ENCODE assay signal across 12 mouse cellular contexts in genomic region chr9:64233656-64234055, GRCm38 (mm10). TPM values are rescaled to one million over a fixed set of nuclear protein-coding genes. Genes with fewer than 3 reads are reported as not detected.
DNase-seq lines count a peak whose midpoint lies in the region; ATAC-seq and TF ChIP-seq lines count a peak whose summit lies in the region.
"Had no signal": no experiment of that assay in that cellular context is flagged by ENCODE, and none has a peak within 500 bp of the region (broad histone marks: within the 10 kb centered on the region; RNA-seq: fewer than 3 reads in every experiment).

No protein-coding gene starts in this region.

- intact Hi-C loops in heart, adult 2 months (cut with DNase I): loop anchor here (2.0 kb wide), 1 partner anchor 19 kb away; the partner anchor contains the start of gene Map2k1

- peaks cover 18% of the 10 kb centered on the region for H3K36me3 ChIP-seq in heart, adult 2 months (ENCODE audit: control insufficient read depth, insufficient read depth, low read length)
- H3K36me3 ChIP-seq in heart, embryonic 10.5 days: peaks cover 12% of the 10 kb centered on the region
- H3K36me3 ChIP-seq in lung, embryonic 16.5 days (ENCODE audit: control insufficient read depth, insufficient read depth, low read length): no peaks in the 10 kb centered on the region
- H3K36me3 ChIP-seq in kidney, postnatal 0 days (ENCODE audit: insufficient read depth, low read length): no peaks in the 10 kb centered on the region
- no peaks in the 10 kb centered on the region for H3K36me3 ChIP-seq in stomach, embryonic 14.5 days (ENCODE audit: control insufficient read depth, insufficient read depth, low read length)
- no peaks in the 10 kb centered on the region for H3K36me3 ChIP-seq in forebrain, embryonic 12.5 days (replicated peaks)

- 0 out of 2 replicates have a peak overlapping the region, but pooled peaks have one; percentile 20 for H3K9ac ChIP-seq in heart, adult 2 months (ENCODE audit: low read depth, low read length)
- no peak overlapping the region for H3K9ac ChIP-seq in lung, embryonic 16.5 days (ENCODE audit: low read length)
- H3K9ac ChIP-seq in kidney, postnatal 0 days (ENCODE audit: low read depth, low read length): no peak overlapping the region
- H3K9ac ChIP-seq in stomach, embryonic 14.5 days (replicated peaks; ENCODE audit: low read depth, low read length): no peak overlapping the region
- H3K9ac ChIP-seq in forebrain, embryonic 12.5 days: no peak overlapping the region

- no peaks in the 10 kb centered on the region for H3K9me3 ChIP-seq in heart, embryonic 10.5 days
- H3K9me3 ChIP-seq in lung, embryonic 16.5 days (ENCODE audit: control insufficient read depth, low read length): no peaks in the 10 kb centered on the region
- no peaks in the 10 kb centered on the region for H3K9me3 ChIP-seq in kidney, postnatal 0 days (replicated peaks; ENCODE audit: low read length)
- H3K9me3 ChIP-seq in stomach, embryonic 14.5 days (ENCODE audit: control insufficient read depth, low read depth, low read length): no peaks in the 10 kb centered on the region
- H3K9me3 ChIP-seq in forebrain, embryonic 12.5 days: no peaks in the 10 kb centered on the region
- H3K9me3 ChIP-seq: midbrain, embryonic 10.5 days had no signal

- no peak for TF ChIP-seq EP300 in heart, adult 2 months (IDR thresholded peaks at IDR 0.05; ENCODE audit: insufficient read depth, low read depth, low read length)

- no peak for TF ChIP-seq CTCF in heart, adult 2 months (IDR thresholded peaks at IDR 0.05)
- no peak for TF ChIP-seq CTCF in kidney, postnatal 0 days (IDR thresholded peaks at IDR 0.05; ENCODE audit: low read depth)

- no peak overlapping the region for H3K4me3 ChIP-seq in heart, adult 2 months
- H3K4me3 ChIP-seq in heart, embryonic 10.5 days: no peak overlapping the region
- H3K4me3 ChIP-seq in lung, embryonic 16.5 days (ENCODE audit: low read length): no peak overlapping the region
- H3K4me3 ChIP-seq in kidney, postnatal 0 days (replicated peaks; ENCODE audit: low read depth, low read length): no peak overlapping the region
- H3K4me3 ChIP-seq in stomach, embryonic 14.5 days (ENCODE audit: low read depth, low read length): no peak overlapping the region
- H3K4me3 ChIP-seq in forebrain, embryonic 12.5 days (replicated peaks): no peak overlapping the region
- H3K4me3 ChIP-seq: midbrain, embryonic 10.5 days had no signal

- peaks cover 1% of the 10 kb centered on the region for H3K79me2 ChIP-seq in heart, adult 2 months (replicated peaks; ENCODE audit: control insufficient read depth, insufficient read depth, low read length)

- ATAC-seq in lung, embryonic 16.5 days (ENCODE audit: low read depth): peak; percentile 93
- ATAC-seq in kidney, postnatal 0 days (replicated peaks; ENCODE audit: low FRiP score, low read depth): no peak
- 0 out of 2 replicates have a peak, but pooled peaks have one; percentile 49 for ATAC-seq in stomach, embryonic 14.5 days (ENCODE audit: insufficient number of reproducible peaks, insufficient read depth, low FRiP score, low read depth)
- ATAC-seq in forebrain, embryonic 12.5 days (ENCODE audit: low FRiP score): no peak
- ATAC-seq: Patski had no signal

- no peaks in the 10 kb centered on the region for H3K27me3 ChIP-seq in heart, adult 2 months (ENCODE audit: control insufficient read depth, insufficient read depth, low read length)
- no peaks in the 10 kb centered on the region for H3K27me3 ChIP-seq in heart, embryonic 10.5 days (ENCODE audit: insufficient read depth, poor library complexity, severe bottlenecking)
- H3K27me3 ChIP-seq in lung, embryonic 16.5 days (ENCODE audit: control insufficient read depth, insufficient read depth, low read depth, low read length): no peaks in the 10 kb centered on the region
- no peaks in the 10 kb centered on the region for H3K27me3 ChIP-seq in kidney, postnatal 0 days (ENCODE audit: insufficient read depth, low read length)
- H3K27me3 ChIP-seq in stomach, embryonic 14.5 days (ENCODE audit: control insufficient read depth, insufficient read depth, low read length): no peaks in the 10 kb centered on the region
- H3K27me3 ChIP-seq in forebrain, embryonic 12.5 days: no peaks in the 10 kb centered on the region
- H3K27me3 ChIP-seq: Patski had no signal

- H3K4me1 ChIP-seq in heart, adult 2 months (ENCODE audit: control insufficient read depth, insufficient read depth, low read length): peaks cover 16% of the 10 kb centered on the region
- H3K4me1 ChIP-seq in heart, embryonic 10.5 days: peaks cover 27% of the 10 kb centered on the region
- peaks cover 30% of the 10 kb centered on the region for H3K4me1 ChIP-seq in lung, embryonic 16.5 days (replicated peaks; ENCODE audit: control insufficient read depth, insufficient read depth, low read length)
- peaks cover 29% of the 10 kb centered on the region for H3K4me1 ChIP-seq in kidney, postnatal 0 days (replicated peaks; ENCODE audit: insufficient read depth, low read length)
- peaks cover 42% of the 10 kb centered on the region for H3K4me1 ChIP-seq in stomach, embryonic 14.5 days (ENCODE audit: control insufficient read depth, insufficient read depth, low read length)
- peaks cover 26% of the 10 kb centered on the region for H3K4me1 ChIP-seq in forebrain, embryonic 12.5 days

- 43% methylated on average over 5 of the region's 5 CpGs for WGBS in heart, adult 2 months
- WGBS in heart, embryonic 10.5 days: 87% methylated on average over 5 of the region's 5 CpGs
- 49% methylated on average over 5 of the region's 5 CpGs for WGBS in lung, embryonic 16.5 days
- 37% methylated on average over 5 of the region's 5 CpGs for WGBS in kidney, postnatal 0 days
- WGBS in stomach, embryonic 14.5 days: 33% methylated on average over 5 of the region's 5 CpGs
- WGBS in forebrain, embryonic 12.5 days: 77% methylated on average over 5 of the region's 5 CpGs

- no peak for TF ChIP-seq POLR2A in heart, adult 2 months (IDR thresholded peaks at IDR 0.05; ENCODE audit: insufficient read depth, low read depth, low read length)

- H3K4me2 ChIP-seq in lung, embryonic 16.5 days (ENCODE audit: low read depth, low read length): no peak overlapping the region
- H3K4me2 ChIP-seq in kidney, postnatal 0 days (ENCODE audit: low read length): no peak overlapping the region
- no peak overlapping the region; the same call in 1 of the 2 replicates for H3K4me2 ChIP-seq in stomach, embryonic 14.5 days (replicated peaks; ENCODE audit: low read depth, low read length)
- H3K4me2 ChIP-seq in forebrain, embryonic 12.5 days: no peak overlapping the region

- DNase-seq in heart, adult 2 months: no peak
- no peak for DNase-seq in heart, embryonic 10.5 days (ENCODE audit: low spot score)
- no peak for DNase-seq in lung, postnatal 25 days (ENCODE audit: low spot score)
- peak; percentile 93 for DNase-seq in kidney, postnatal 0 days (ENCODE audit: low spot score)
- no peak for DNase-seq in natural killer cell, adult 2 months (ENCODE audit: low spot score in 2 of 2)
- DNase-seq: B cell, adult 2 months; retina, postnatal 1 day had no signal

- peak overlapping the region; percentile 11 for H3K27ac ChIP-seq in heart, adult 2 months
- no peak overlapping the region for H3K27ac ChIP-seq in heart, embryonic 10.5 days
- peak overlapping the region; percentile 69 for H3K27ac ChIP-seq in lung, embryonic 16.5 days (ENCODE audit: low read length)
- H3K27ac ChIP-seq in kidney, postnatal 0 days: peak overlapping the region; percentile 60
- peak overlapping the region; percentile 80 for H3K27ac ChIP-seq in stomach, embryonic 14.5 days (ENCODE audit: low read length)
- no peak overlapping the region for H3K27ac ChIP-seq in forebrain, embryonic 12.5 days
- H3K27ac ChIP-seq: midbrain, embryonic 10.5 days had no signal

RNA-seq across cellular contexts. Expression of gene Uchl4, which starts 1.3 kb away (rescaled TPM):
- total RNA-seq in heart, adult 2 months (2021): 1 to 10 TPM; 2.3 to 2.4 TPM
- 0.21 and 0.44 TPM in 2 replicates for polyA plus RNA-seq in heart, adult 2 months (2012; rRNA removed)
- polyA plus RNA-seq in heart, embryonic 10.5 days (2016; fragmentation: Nextera tagmentation; extraction: Ambion mirVana): 3.2 TPM in 2 replicates
- polyA plus RNA-seq in lung, embryonic 16.5 days (2015; fragmentation: Nextera tagmentation; extraction: Ambion mirVana): 1.4 and 3.9 TPM in 2 replicates
- polyA plus RNA-seq in kidney, postnatal 0 days (2015; fragmentation: Nextera tagmentation; extraction: Ambion mirVana): 1.3 and 2.0 TPM in 2 replicates
- 4.8 and 5.0 TPM in 2 replicates for polyA plus RNA-seq in stomach, embryonic 14.5 days (2014; fragmentation: Nextera tagmentation; extraction: Ambion mirVana)
- 1.7 and 3.5 TPM in 2 replicates for polyA plus RNA-seq in forebrain, embryonic 12.5 days (2016; fragmentation: Nextera tagmentation; extraction: Ambion mirVana)

RNA-seq across cellular contexts. Expression of gene Map2k1, which starts 19.8 kb away (rescaled TPM):
- total RNA-seq in heart, adult 2 months (2021): 10 to 100 TPM; 47.2 to 47.5 TPM
- polyA plus RNA-seq in heart, adult 2 months (2012; rRNA removed): 30.0 and 43.3 TPM in 2 replicates
- 108 and 118 TPM in 2 replicates for polyA plus RNA-seq in heart, embryonic 10.5 days (2016; fragmentation: Nextera tagmentation; extraction: Ambion mirVana)
- polyA plus RNA-seq in lung, embryonic 16.5 days (2015; fragmentation: Nextera tagmentation; extraction: Ambion mirVana): 66.5 and 66.7 TPM in 2 replicates
- 81.6 and 82.7 TPM in 2 replicates for polyA plus RNA-seq in kidney, postnatal 0 days (2015; fragmentation: Nextera tagmentation; extraction: Ambion mirVana)
- 77.4 and 79.3 TPM in 2 replicates for polyA plus RNA-seq in stomach, embryonic 14.5 days (2014; fragmentation: Nextera tagmentation; extraction: Ambion mirVana)
- 55.5 and 56.0 TPM in 2 replicates for polyA plus RNA-seq in forebrain, embryonic 12.5 days (2016; fragmentation: Nextera tagmentation; extraction: Ambion mirVana)

RNA-seq across cellular contexts. Expression of gene Tipin, which starts 47.7 kb away (rescaled TPM):
- total RNA-seq in heart, adult 2 months (2021): 1 to 10 TPM; 9.2 to 9.3 TPM
- polyA plus RNA-seq in heart, adult 2 months (2012; rRNA removed): 3.8 and 7.2 TPM in 2 replicates
- polyA plus RNA-seq in heart, embryonic 10.5 days (2016; fragmentation: Nextera tagmentation; extraction: Ambion mirVana): 170 and 220 TPM in 2 replicates
- polyA plus RNA-seq in lung, embryonic 16.5 days (2015; fragmentation: Nextera tagmentation; extraction: Ambion mirVana): 206 and 224 TPM in 2 replicates
- 168 and 193 TPM in 2 replicates for polyA plus RNA-seq in kidney, postnatal 0 days (2015; fragmentation: Nextera tagmentation; extraction: Ambion mirVana)
- 219 and 235 TPM in 2 replicates for polyA plus RNA-seq in stomach, embryonic 14.5 days (2014; fragmentation: Nextera tagmentation; extraction: Ambion mirVana)
- polyA plus RNA-seq in forebrain, embryonic 12.5 days (2016; fragmentation: Nextera tagmentation; extraction: Ambion mirVana): 252 and 254 TPM in 2 replicates

RNA-seq across cellular contexts. Expression of gene Snapc5, which starts 54.6 kb away (rescaled TPM):
- 10 to 100 TPM; 22.8 to 23.2 TPM for total RNA-seq in heart, adult 2 months (2021)
- 12.1 and 15.8 TPM in 2 replicates for polyA plus RNA-seq in heart, adult 2 months (2012; rRNA removed)
- 25.8 and 29.8 TPM in 2 replicates for polyA plus RNA-seq in heart, embryonic 10.5 days (2016; fragmentation: Nextera tagmentation; extraction: Ambion mirVana)
- 28.5 and 34.2 TPM in 2 replicates for polyA plus RNA-seq in lung, embryonic 16.5 days (2015; fragmentation: Nextera tagmentation; extraction: Ambion mirVana)
- polyA plus RNA-seq in kidney, postnatal 0 days (2015; fragmentation: Nextera tagmentation; extraction: Ambion mirVana): 25.8 and 29.6 TPM in 2 replicates
- 27.9 and 28.0 TPM in 2 replicates for polyA plus RNA-seq in stomach, embryonic 14.5 days (2014; fragmentation: Nextera tagmentation; extraction: Ambion mirVana)
- 35.1 and 35.9 TPM in 2 replicates for polyA plus RNA-seq in forebrain, embryonic 12.5 days (2016; fragmentation: Nextera tagmentation; extraction: Ambion mirVana)

Comparison
In these comparisons a context has a peak if more than half of its experiments do, and no peak if none do; other contexts are left out.
1. H3K27ac ChIP-seq: peak in heart, adult 2 months (single experiment), lung, embryonic 16.5 days (single experiment), kidney, postnatal 0 days (single experiment) and stomach, embryonic 14.5 days (single experiment); none in heart, embryonic 10.5 days (single experiment) and forebrain, embryonic 12.5 days (single experiment).
2. RNA of gene Tipin, which starts 47.7 kb away (polyA plus RNA-seq): 252 to 254 TPM in forebrain, embryonic 12.5 days, 206 to 224 TPM in lung, embryonic 16.5 days, 170 to 220 TPM in heart, embryonic 10.5 days, 219 to 235 TPM in stomach, embryonic 14.5 days and 168 to 193 TPM in kidney, postnatal 0 days; 3.8 to 7.2 TPM in heart, adult 2 months; every median in the first group is over 10 times any median in the second.
3. ATAC-seq: peak in lung, embryonic 16.5 days (single experiment) and stomach, embryonic 14.5 days (single experiment); none in kidney, postnatal 0 days (single experiment) and forebrain, embryonic 12.5 days (single experiment).